14 mouse cellular contexts compared by ENCODE assay signal in genomic region chr6:61601911-61602310, GRCm38 (mm10).
"Had no signal": no experiment of that assay in that cellular context is flagged by ENCODE, and none has a peak within 500 bp of the region (broad histone marks: within the 10 kb centered on the region; RNA-seq: fewer than 3 reads in every experiment).

No protein-coding gene starts in this region.

- H3K36me3 ChIP-seq: limb, embryonic 10.5 days; liver, embryonic 15.5 days had no signal

- H3K4me2 ChIP-seq: liver, embryonic 11.5 days; liver, embryonic 15.5 days had no signal

- H3K9me3 ChIP-seq: limb, embryonic 10.5 days; liver, embryonic 15.5 days had no signal

- ATAC-seq: inflammation-experienced regulatory T-cells, adult 6 months; intestine, postnatal 0 days; lung, postnatal 0 days had no signal

- DNase-seq: kidney, adult 8-10 months; kidney, postnatal 25 days; layer of hippocampus, postnatal 36 days; lung, adult 2 months; lung, postnatal 36 days; right cerebral cortex, postnatal 14 days; thymus, postnatal 4 days had no signal

- H3K4me1 ChIP-seq: limb, embryonic 10.5 days; liver, embryonic 15.5 days had no signal

- H3K4me3 ChIP-seq: limb, embryonic 10.5 days; liver, embryonic 15.5 days had no signal

- H3K27ac ChIP-seq: limb, embryonic 10.5 days; liver, embryonic 15.5 days; stomach, postnatal 0 days had no signal

- H3K27me3 ChIP-seq: liver, embryonic 15.5 days had no signal

- H3K9ac ChIP-seq: liver, embryonic 15.5 days had no signal
